Mouse (Mus musculus) left cerebral cortex, adult 9 months (tissue): ENCODE measurements around the gene Esm1.

Experiments
- DNase-seq, 2 experiments: peaks; one replicate each; pipeline ENCODE4 v3.0.0; 2022; ENCODE audit warnings: low spot score in 2 of 2

The Esm1 gene

GRCm38 (mm10) chr13:113209624-113210023, at the start of gene Esm1:
Esm1 (plus strand) TSS chr13:113209659.
- DNase-seq = no peak

- DNase-seq = no peak
These were observed 45.0 kb upstream of the Esm1 start for GRCm38 (mm10) chr13:113164252-113165005.

DNA sequence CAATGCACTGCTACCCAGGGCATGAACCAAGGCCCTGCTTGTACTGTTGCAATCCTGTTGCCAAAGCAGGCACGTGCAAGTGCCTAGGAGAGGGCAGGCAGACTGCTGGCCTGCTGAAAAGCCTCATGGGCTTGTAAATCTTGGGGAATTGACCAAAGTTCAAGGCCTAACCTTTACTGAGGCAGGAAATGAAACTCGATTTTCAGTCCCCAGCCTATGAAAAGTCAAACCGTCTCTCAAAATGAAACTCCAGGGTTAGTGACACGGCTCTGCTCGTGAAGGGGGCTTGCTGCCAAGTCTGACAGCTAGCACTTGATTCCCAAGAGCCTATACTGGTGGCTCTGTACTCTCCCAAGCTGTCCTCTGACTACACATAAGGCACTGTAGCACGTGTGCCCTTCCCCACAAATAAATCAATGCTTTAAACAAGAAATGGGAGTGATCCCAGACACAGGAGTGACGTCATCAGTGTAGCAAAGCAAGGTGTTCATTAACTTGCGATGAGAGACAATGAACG, 41.4 kb upstream of the Esm1 start:
- DNase-seq = no peak

DNA sequence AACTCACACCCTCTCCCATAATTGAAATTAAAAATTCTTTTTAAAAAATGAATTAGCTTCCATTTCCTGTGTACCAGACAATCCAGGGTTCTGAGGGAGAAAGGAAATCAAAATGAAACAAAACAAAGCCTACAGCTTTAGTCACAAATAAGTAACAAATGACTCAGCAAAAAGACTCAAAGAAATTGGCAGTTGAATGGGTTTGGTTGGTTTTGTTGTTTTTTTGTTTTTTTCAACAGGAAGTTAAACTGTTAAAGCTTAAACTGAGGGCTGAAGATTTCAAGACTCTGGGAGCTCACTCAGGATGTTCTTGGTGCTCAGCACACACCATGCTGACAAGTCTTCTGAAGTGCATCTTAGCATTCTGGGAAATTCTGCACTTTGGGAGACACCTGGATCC, 39.2 kb upstream of the Esm1 start:
- no peak for DNase-seq

- DNase-seq = peak in 1 of 2 experiments; percentile 8
These were observed 35.3 kb upstream of the Esm1 start for GRCm38 (mm10) chr13:113174162-113174561.

GRCm38 (mm10) chr13:113183310-113183709, 26.1 kb upstream of the Esm1 start:
- no peak for DNase-seq

GRCm38 (mm10) chr13:113183720-113184119, 25.7 kb upstream of the Esm1 start:
- no peak for DNase-seq

GRCm38 (mm10) chr13:113196808-113197674, 12.4 kb upstream of the Esm1 start:
- DNase-seq = no peak

DNA sequence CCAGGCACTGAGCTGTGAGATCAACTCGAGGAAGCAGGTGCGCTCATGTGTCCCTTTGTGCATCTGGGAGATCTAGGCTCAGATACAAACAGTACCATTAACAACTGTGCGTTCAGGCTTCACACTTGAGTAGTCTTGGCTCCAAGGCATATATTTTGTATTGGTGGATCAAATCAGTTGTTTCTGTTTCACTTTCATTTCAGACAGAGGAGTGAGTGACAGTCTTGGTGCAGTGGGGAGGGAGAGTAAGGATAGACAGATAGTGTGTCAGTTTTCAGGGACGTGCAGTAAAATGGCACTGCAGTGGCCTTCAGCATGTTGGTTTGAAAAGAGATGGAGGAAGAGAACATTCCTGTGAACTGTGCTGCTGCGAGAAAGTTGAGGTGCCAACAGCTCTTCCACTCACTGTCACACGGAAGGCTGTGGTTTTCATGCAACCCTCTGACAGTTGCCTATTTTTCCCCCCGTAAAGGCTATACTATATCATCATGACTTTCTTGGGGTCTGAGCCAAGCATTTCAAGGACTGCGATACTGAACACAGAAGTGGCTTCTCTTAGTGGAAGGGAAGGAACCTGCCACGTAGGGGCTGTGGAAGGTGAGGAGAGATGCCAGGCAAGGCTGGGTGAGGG, 11.5 kb upstream of the Esm1 start:
- no peak for DNase-seq

DNA sequence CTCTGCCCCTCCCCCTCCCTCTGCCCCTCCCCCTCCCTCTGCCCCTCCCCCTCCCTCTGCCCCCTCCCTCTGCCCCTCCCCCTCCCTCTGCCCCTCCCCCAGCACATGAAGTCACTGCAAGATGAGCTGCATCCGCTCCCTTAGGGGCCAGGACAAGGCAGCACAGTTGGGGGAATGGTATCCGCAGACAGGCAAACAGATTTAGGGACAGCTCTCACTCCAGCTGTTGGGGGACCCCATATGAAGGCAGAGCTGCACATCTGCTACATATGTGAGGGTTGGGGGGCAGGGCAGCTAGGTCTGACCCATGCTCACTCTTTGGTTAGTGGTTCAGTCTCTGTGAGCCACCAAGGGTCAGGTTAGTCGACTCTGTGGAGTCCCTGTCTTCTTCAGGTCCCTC, 10.1 kb upstream of the Esm1 start:
- no peak for DNase-seq

GRCm38 (mm10) chr13:113200726-113201125, 8.7 kb upstream of the Esm1 start:
- DNase-seq = no peak

- no peak for DNase-seq
These were observed 7.8 kb upstream of the Esm1 start for GRCm38 (mm10) chr13:113201631-113202030.

GRCm38 (mm10) chr13:113202184-113202583, 7.3 kb upstream of the Esm1 start:
- no peak for DNase-seq

DNA sequence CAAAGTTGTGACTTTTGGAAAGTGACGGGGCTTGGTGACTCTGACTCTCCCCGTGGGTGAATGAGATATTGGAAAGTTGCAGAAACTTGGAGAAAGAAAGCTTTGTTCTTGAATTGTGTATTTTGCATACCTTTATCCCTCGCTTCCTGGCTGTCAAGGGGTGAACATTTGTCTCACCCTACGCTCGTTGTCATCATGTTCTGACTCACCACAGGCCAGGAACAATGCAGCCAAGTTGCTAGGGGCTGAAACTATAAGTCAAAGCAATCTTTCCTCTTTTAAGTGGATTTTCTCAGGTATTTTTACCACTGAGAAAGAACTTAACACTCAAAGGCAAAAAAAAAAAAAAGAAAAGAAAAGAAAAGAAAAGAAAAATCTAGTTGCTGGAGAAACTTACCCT, 6.3 kb upstream of the Esm1 start:
- DNase-seq = no peak

DNA sequence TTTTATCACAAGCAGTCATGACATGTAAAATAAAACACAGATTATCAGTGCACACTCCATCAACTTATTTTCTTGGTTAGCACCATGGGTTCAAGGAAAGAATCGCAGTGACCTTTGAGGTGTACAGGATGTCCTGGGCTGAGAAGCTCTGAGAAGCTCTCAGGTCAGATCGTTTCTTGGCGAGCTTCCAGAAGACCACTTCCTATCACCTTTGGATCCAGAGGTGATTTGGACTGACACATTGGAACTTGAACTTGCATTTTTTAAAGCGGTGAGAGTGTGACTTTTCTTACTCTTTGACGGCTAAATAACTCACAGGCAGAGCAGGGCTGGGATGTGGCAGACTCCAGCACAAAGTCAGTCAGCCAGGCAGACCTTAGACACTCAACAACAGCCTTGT, 4.1 kb upstream of the Esm1 start:
- DNase-seq = no peak

DNA sequence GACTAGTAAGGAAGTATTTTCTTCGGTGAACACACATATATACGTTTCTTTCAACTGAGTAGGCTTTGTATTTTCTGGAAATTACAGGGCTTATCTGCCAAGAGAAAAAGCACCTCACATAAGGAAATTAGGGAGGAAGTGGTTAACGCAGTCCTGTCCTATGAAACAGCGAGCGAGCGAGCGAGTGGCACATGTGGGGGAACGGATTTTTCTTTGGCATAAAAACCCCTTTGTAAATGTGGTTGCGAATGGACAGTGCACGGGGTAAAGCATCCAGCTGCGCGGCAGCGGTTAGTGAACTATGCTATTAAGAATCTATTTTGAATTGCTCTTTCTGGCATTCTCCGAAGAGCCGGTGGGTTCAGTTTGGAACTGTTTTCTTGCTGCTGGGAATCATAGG, 1.9 kb downstream of the Esm1 start:
- no peak for DNase-seq

DNA sequence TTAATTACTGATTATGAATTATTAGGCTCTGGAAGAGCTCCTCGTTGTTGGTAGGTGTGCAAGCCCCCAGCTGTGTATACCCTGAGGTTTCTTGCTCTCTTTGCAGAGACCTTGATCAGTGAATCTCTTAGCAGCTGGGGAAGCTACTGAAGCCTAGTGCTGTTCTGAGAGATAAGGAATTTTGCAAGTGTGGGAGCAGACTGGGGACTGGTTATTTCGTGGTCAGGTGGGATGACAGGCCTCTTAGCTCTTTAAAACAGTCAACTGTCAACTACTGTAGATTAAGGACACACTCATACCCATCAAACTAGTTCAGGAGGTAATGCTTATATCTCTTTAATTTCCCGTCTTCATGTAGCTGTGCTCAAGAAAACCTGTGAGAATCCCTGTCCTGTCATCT, 2.9 kb downstream of the Esm1 start:
- no peak for DNase-seq

DNA sequence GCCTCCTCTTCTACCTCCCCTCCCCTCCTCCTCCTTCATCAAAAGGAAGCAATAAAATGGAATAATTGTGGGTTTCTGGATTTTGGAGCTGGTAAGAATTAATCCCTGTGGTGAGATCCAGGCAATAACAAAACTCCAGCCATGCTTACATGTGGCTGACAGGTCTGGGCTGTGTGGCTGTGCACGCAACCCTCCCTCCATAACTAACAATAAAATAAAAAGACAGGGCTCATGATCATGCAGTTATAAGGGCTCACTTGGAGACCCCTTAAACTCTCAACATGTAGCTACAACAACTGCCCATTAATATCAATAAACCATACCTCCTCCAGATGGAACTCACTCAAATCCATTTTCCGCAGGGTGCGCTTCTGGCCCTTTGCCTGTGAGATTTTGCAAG, 4.4 kb downstream of the Esm1 start:
- DNase-seq = no peak

- DNase-seq = no peak
These were observed 12.4 kb downstream of the Esm1 start for GRCm38 (mm10) chr13:113221851-113222250.

- peak in 1 of 2 experiments; percentile 54 for DNase-seq
These were observed 14.6 kb downstream of the Esm1 start for GRCm38 (mm10) chr13:113224105-113224504.

DNA sequence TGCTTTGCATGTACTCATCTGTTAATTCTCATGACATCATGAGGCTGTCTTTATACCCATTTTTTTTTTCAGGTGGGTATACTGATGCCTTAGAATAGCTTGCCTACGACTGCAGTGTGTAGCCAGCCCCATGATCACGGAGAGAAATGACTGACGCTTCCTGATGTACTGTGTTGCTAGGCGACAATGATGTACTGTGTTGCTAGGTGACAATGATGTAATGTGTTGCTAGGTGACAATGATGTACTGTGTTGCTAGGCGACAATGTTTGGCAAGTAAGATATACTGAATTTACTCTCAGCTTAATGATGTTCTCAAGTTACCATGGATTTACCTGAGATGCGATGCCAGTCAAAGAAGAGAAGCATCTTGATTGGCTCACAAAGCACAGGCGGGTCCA, 16.4 kb downstream of the Esm1 start, which contains the start of gene Gzmk:
Gene Gzmk, minus strand, starts transcription at position 98 of the 400 bp plus-strand sequence.
- peak; percentile 63 to 66 for DNase-seq

GRCm38 (mm10) chr13:113227076-113227475, 17.6 kb downstream of the Esm1 start:
- no peak for DNase-seq
